Mouse (Mus musculus) forebrain, embryonic 11.5 days (tissue): Measurements from ENCODE around the gene Srgap3. TPM values are rescaled to one million over a fixed set of nuclear protein-coding genes. Genes with fewer than 3 reads are reported as not detected.

Experiments used
- ATAC-seq: fragments of 200-750 bp; cut with Nextera tagmentation; replicated peaks from 2 replicates; pipeline ENCODE4 v1.8.0; 2017; ENCODE audit warnings: moderate TSS enrichment; ENCODE audit not compliant: low FRiP score
- DNase-seq: peaks from one replicate; pipeline ENCODE4 v3.0.0-alpha.2; 2017; ENCODE audit warnings: low spot score
- H3K27ac ChIP-seq: fragments of 300-500 bp; sonication (generic); 2 replicates; pipeline ENCODE4 v1.5.1; 2014; ENCODE audit warnings: low read depth, low read length
- H3K27me3 ChIP-seq: fragments of 300-500 bp; sonication (generic); 2 replicates; pipeline ENCODE4 v1.6.1; 2014; ENCODE audit warnings: mild to moderate bottlenecking, low read length, mixed read lengths; ENCODE audit not compliant: control insufficient read depth, insufficient read depth
- H3K36me3 ChIP-seq: fragments of 300-500 bp; sonication (generic); 2 replicates; pipeline ENCODE4 v1.6.1; 2014; ENCODE audit warnings: mild to moderate bottlenecking, low read length, moderate library complexity, mixed read lengths; ENCODE audit not compliant: control insufficient read depth, insufficient read depth
- H3K4me1 ChIP-seq: fragments of 300-500 bp; sonication (generic); replicated peaks from 2 replicates; pipeline ENCODE4 v1.6.1; 2014; ENCODE audit warnings: low read length, mixed read lengths; ENCODE audit not compliant: control insufficient read depth, insufficient read depth
- H3K4me2 ChIP-seq: fragments of 300-500 bp; sonication (generic); 2 replicates; pipeline ENCODE4 v1.6.1; 2014; ENCODE audit warnings: low read depth, mild to moderate bottlenecking, low read length, moderate library complexity, mixed read lengths; ENCODE audit not compliant: severe bottlenecking
- H3K4me3 ChIP-seq: fragments of 300-500 bp; sonication (generic); 2 replicates; pipeline ENCODE4 v1.5.1; 2014; ENCODE audit warnings: low read depth, low read length
- H3K9ac ChIP-seq: fragments of 300-500 bp; sonication (generic); 2 replicates; pipeline ENCODE4 v1.6.1; 2014; ENCODE audit warnings: low read length
- H3K9me3 ChIP-seq: fragments of 300-500 bp; sonication (generic); 2 replicates; pipeline ENCODE4 v1.6.1; 2016; ENCODE audit warnings: low read length, mixed read lengths; ENCODE audit not compliant: control insufficient read depth
- WGBS: fragments of 180-500 bp; shearing (Covaris S2); extraction: QIAGEN DNeasy Blood & Tissue Kit; methylation state at CpG from one replicate; pipeline ENCODE4 v1.1.7; 2014; 5-methylcytosine and 5-hydroxymethylcytosine counted together
- polyA plus RNA-seq: library from polyadenylated mRNA; unstranded; fragments of >200 nt; fragmentation: Nextera tagmentation; extraction: Ambion mirVana; gene quantifications from 2 replicates; pipeline ENCODE4 v1.2.1, GENCODE M21; 2014

Srgap3 gene
- polyA plus RNA-seq, 1 experiment from 2014 or later: 37.8 TPM

DNA sequence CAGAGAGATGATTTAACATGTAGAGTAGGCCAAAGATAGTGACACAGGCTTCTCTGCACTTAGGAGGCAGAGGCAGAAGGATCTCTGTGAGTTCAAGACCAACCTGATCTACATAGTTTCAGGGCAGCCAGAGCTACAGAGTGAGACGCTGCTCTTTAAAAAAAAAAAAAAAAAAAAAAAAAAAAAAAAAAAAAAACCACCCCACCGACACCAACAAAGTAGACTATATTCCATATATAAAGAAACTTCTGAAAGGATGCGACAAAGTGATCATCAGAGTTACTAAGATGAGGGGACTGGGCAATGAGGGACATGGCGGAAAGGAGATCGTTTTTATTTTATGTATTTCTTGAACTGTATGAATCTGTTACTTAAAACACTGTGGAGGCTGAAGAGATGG is 252.6 kb downstream of the Srgap3 start:
- 87% methylated on average over 5 of the region's 5 CpGs for WGBS
- DNase-seq (no peak), ATAC-seq (no peak)
- no peaks in the 10 kb centered on the region for H3K9me3 ChIP-seq
- H3K4me2 ChIP-seq: no peak overlapping the region
- H3K27me3 ChIP-seq: no peaks in the 10 kb centered on the region
- H3K27ac ChIP-seq: no peak overlapping the region
- H3K36me3 ChIP-seq: no peaks in the 10 kb centered on the region
- H3K9ac ChIP-seq: no peak overlapping the region
- H3K4me1 ChIP-seq: 0 out of 2 replicates have a peak, but pooled peaks cover 2% of the 10 kb centered on the region
- no peak overlapping the region for H3K4me3 ChIP-seq

DNA sequence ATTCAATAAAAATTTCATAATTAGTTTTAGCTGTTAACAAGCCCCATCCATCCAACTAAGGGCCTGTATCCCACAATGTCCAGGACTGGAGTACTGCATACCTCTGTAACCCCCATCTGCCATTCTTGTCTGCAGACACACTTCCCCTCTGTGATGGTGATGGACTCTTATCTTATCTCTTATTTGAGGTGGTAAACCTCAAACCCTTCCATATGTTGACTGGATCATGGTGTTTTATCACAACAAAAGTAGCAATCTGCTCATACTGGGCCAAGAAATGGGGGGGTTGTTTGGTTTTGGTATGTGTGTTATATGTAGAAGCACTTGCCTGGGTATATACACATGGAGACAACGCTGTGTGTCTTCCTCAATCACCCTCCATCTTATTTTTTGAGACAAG is 255.5 kb downstream of the Srgap3 start:
- no peaks in the 10 kb centered on the region for H3K9me3 ChIP-seq
- H3K4me3 ChIP-seq: no peak overlapping the region
- H3K4me1 ChIP-seq: 0 out of 2 replicates have a peak, but pooled peaks cover 2% of the 10 kb centered on the region
- ATAC-seq: no peak
- H3K27ac ChIP-seq: no peak overlapping the region
- no peaks in the 10 kb centered on the region for H3K27me3 ChIP-seq
- no peak for DNase-seq
- H3K36me3 ChIP-seq: no peaks in the 10 kb centered on the region
- no peak overlapping the region for H3K9ac ChIP-seq
- no peak overlapping the region for H3K4me2 ChIP-seq
- WGBS: 100% methylated on average over 1 of the region's 1 CpGs

DNA sequence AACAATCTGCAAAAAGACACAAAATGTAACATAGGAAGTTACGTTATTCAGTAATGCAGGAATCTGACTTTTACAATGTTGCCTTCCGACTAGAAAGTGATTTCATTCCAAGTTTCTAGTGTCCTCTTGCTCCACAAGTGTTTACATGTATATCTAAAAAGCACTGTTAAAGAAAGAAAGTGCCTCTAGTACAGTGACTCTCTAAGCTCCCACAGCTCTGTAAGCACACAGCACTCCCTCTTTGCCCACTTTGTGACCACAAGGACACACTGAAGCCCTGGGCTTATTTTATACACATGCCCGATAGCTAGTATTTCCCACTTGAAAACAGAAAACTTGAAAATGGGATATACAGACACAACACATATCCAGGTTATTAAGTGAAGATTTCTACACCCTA is 259.0 kb downstream of the Srgap3 start:
- Histone ChIP-seq H3K36me3 (no peaks in the 10 kb centered on the region), H3K4me2 (no peak overlapping the region), H3K27me3 (no peaks in the 10 kb centered on the region), H3K9ac (no peak overlapping the region), H3K27ac (no peak overlapping the region), H3K4me3 (no peak overlapping the region), H3K9me3 (no peaks in the 10 kb centered on the region), H3K4me1 (no peaks in the 10 kb centered on the region)
- no peak for ATAC-seq
- DNase-seq: no peak
- WGBS: 92% methylated on average over 3 of the region's 3 CpGs

DNA sequence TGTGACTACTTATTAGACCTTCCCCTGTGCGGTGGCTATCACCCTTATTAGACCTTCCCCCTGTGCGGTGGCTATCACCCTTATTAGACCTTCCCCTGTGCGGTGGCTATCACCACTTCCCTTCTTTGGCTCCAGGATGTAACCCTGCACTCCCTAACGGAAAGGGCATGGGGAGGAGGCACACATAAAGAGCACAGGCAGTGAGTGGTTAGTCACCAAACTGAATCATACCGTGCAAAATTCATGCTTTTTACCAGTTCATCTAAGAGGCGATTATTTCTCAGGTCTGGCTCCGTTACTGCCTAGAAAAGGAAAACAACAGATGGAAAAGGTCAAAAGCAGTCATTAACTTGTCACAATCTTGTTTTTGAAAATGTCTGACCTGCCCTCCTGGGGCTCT is 260.6 kb downstream of the Srgap3 start:
- H3K27ac ChIP-seq: no peak overlapping the region
- no peaks in the 10 kb centered on the region for H3K36me3 ChIP-seq

DNA sequence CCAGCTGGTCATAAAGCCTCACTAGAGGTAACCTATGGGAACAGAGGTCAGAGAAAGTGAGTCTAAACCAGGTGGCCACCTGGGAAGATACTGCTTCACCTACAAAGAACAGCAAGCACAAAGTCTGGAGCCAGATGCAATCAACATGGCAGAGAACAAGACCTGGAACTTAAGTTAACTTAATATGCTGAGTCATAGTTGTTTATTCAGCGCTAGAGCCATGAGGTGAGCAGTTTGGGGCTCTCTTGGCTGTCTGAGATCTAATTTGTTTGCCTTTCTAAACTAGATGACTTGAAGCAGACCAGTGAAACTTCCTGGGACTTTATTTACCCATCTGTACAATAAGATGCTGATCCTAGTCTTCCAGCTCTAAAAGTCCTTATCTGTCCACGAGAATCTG is 263.0 kb downstream of the Srgap3 start:
- H3K36me3 ChIP-seq: no peaks in the 10 kb centered on the region; the same call in 1 of the 2 replicates

More for the DNA sequence above, 260.6 kb downstream of the Srgap3 start:
- ATAC-seq: no peak
- Histone ChIP-seq H3K4me2 (no peak overlapping the region), H3K4me1 (no peaks in the 10 kb centered on the region), H3K4me3 (no peak overlapping the region), H3K27me3 (no peaks in the 10 kb centered on the region), H3K9ac (no peak overlapping the region), H3K9me3 (no peaks in the 10 kb centered on the region)
- 92% methylated on average over 7 of the region's 7 CpGs for WGBS
- no peak for DNase-seq

More for the DNA sequence above, 263.0 kb downstream of the Srgap3 start:
- ATAC-seq: no peak
- DNase-seq: no peak
- Histone ChIP-seq H3K9ac (no peak overlapping the region), H3K27ac (no peak overlapping the region), H3K9me3 (no peaks in the 10 kb centered on the region), H3K4me3 (no peak overlapping the region), H3K4me2 (no peak overlapping the region), H3K27me3 (no peaks in the 10 kb centered on the region), H3K4me1 (no peaks in the 10 kb centered on the region)
- 91% methylated on average over 2 of the region's 2 CpGs for WGBS

Other genes with a start within 250 kb of the Srgap3 start
- gene Thumpd3, start 99.0 kb upstream of the Srgap3 start, polyA plus RNA-seq: 54.8 and 58.6 TPM in 2 replicates
- gene Setd5, start 130.1 kb upstream of the Srgap3 start, polyA plus RNA-seq: 88.6 and 92.3 TPM in 2 replicates
- 6.6 and 6.8 TPM in 2 replicates for gene Lhfpl4, start 248.1 kb upstream of the Srgap3 start, polyA plus RNA-seq